Mouse (Mus musculus): ENCODE measurements around the gene Nt5c2. TPM values are rescaled to one million over a fixed set of nuclear protein-coding genes. Genes with fewer than 3 reads are reported as not detected.

Nt5c2 gene
- polyA plus RNA-seq, 1 experiment from 2014 or later = 68.4 TPM

DNA sequence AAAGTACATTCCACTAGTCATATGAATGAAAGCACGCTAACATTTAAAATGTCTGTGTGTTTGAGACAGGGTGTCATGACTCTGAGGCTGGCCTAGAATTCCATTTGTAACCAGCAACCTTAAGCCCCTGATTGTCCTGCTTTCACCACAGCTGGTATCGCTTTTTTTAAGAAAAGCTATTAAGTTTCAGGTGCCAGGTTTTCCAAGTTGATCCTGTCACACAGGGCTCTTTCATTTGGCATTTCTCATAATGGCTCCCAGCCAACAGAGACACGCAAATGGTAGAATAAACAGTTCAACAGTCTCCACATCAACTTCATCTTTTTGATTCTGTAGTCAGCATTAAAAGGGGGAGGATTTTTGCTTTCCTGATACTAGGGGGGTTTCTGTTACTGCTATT lies 56.4 kb downstream of the Nt5c2 start:
- no peak overlapping the region for H3K9ac ChIP-seq (ENCODE audit: low read depth, low read length)
- H3K9me3 ChIP-seq (replicated peaks; ENCODE audit: low read length) = no peaks in the 10 kb centered on the region
- no peak for TF ChIP-seq CTCF (IDR thresholded peaks at IDR 0.05; ENCODE audit: low read depth)
- no peak overlapping the region for H3K4me2 ChIP-seq (ENCODE audit: low read length)
- no peak overlapping the region for H3K4me3 ChIP-seq (replicated peaks; ENCODE audit: low read depth, low read length)
- peaks cover 7% of the 10 kb centered on the region for H3K4me1 ChIP-seq (replicated peaks; ENCODE audit: insufficient read depth, low read length)
- H3K27ac ChIP-seq = no peak overlapping the region
- WGBS = 55% methylated on average over 3 of the region's 3 CpGs
- H3K27me3 ChIP-seq (ENCODE audit: insufficient read depth, low read length) = no peaks in the 10 kb centered on the region
- no peaks in the 10 kb centered on the region for H3K36me3 ChIP-seq (ENCODE audit: insufficient read depth, low read length)
- no peak for ATAC-seq (replicated peaks; ENCODE audit: low FRiP score, low read depth)
- no peak for DNase-seq (ENCODE audit: low spot score)

DNA sequence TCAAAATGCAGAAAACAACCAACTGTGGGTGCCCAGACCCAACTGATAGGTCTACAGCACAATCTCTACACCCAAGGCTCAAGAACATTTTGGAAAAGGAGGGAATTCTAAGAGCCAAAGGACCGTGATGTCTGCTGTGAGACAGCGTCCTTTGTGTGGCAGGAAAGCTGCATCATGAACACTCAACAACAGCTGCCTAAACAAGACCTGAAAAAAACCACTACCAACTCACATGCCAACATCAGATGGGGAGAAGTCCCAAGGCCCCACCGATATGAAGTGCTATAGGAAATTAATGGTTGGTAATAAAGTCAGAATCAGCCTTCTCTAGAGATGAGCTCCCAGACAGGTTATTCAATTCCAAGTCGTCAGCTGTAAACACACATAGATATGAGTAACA lies 57.0 kb downstream of the Nt5c2 start:
- no peak for ATAC-seq (replicated peaks; ENCODE audit: low FRiP score, low read depth)

DNA sequence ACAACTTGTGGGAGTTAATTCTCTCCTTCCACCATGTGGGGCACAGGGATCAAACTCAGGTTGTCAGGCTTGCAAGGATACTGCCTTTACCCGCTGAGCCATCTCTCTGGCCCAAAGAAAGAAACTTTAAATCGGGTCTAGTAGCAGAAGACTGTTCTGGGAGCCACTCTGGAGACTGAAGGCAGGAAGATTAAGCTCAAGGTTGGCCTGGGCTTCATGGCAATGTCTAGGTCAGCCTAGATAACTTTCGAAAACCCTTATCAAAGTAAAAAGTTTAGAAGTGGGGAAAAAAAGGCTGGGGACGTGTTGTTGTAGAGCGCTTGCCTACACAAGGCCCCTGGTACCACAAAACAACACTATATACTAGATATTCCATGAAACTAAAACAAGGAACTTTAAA lies 58.0 kb downstream of the Nt5c2 start:
- Histone ChIP-seq H3K4me1 (replicated peaks; ENCODE audit: insufficient read depth, low read length) (peaks cover 3% of the 10 kb centered on the region; the same call in 1 of the 2 replicates), H3K36me3 (ENCODE audit: insufficient read depth, low read length) (no peaks in the 10 kb centered on the region), H3K4me3 (replicated peaks; ENCODE audit: low read depth, low read length) (no peak overlapping the region), H3K27ac (no peak overlapping the region), H3K9ac (ENCODE audit: low read depth, low read length) (no peak overlapping the region), H3K4me2 (ENCODE audit: low read length) (no peak overlapping the region), H3K9me3 (replicated peaks; ENCODE audit: low read length) (no peaks in the 10 kb centered on the region), H3K27me3 (ENCODE audit: insufficient read depth, low read length) (no peaks in the 10 kb centered on the region)
- 94% methylated on average over 5 of the region's 5 CpGs for WGBS
- DNase-seq (ENCODE audit: low spot score) (no peak), ATAC-seq (replicated peaks; ENCODE audit: low FRiP score, low read depth) (no peak)
- no peak for TF ChIP-seq CTCF (IDR thresholded peaks at IDR 0.05; ENCODE audit: low read depth)

More for the DNA sequence above, 57.0 kb downstream of the Nt5c2 start:
- H3K27ac ChIP-seq = no peak overlapping the region
- DNase-seq (ENCODE audit: low spot score) = no peak
- no peak overlapping the region for H3K4me3 ChIP-seq (replicated peaks; ENCODE audit: low read depth, low read length)
- no peaks in the 10 kb centered on the region for H3K36me3 ChIP-seq (ENCODE audit: insufficient read depth, low read length)
- no peaks in the 10 kb centered on the region for H3K9me3 ChIP-seq (replicated peaks; ENCODE audit: low read length)
- WGBS = 82% methylated on average over 4 of the region's 4 CpGs
- TF ChIP-seq CTCF (IDR thresholded peaks at IDR 0.05; ENCODE audit: low read depth) = no peak
- H3K4me1 ChIP-seq (replicated peaks; ENCODE audit: insufficient read depth, low read length) = peaks cover 7% of the 10 kb centered on the region; the same call in 1 of the 2 replicates
- H3K27me3 ChIP-seq (ENCODE audit: insufficient read depth, low read length) = no peaks in the 10 kb centered on the region
- no peak overlapping the region for H3K9ac ChIP-seq (ENCODE audit: low read depth, low read length)
- H3K4me2 ChIP-seq (ENCODE audit: low read length) = no peak overlapping the region

DNA sequence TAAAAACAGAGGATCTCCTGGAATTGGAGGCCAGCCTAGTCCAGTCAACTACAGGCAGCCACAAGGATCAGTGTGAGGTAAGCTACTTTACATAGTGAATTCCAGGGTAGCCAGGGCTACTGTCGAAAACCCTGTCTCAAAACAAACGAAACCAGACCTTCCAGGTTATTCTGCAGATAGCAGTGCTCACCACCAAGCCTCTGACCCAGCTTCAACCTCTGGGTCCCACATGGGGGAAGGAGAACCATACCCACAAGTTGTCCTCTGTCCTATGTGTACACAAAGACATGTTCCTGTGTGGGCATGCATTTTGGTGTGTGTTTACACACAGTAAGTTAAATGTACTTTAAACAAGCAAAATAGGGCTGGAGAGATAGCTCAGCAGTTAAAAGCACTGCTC lies 58.5 kb downstream of the Nt5c2 start:
- Histone ChIP-seq H3K9ac (ENCODE audit: low read depth, low read length) (no peak overlapping the region), H3K9me3 (replicated peaks; ENCODE audit: low read length) (no peaks in the 10 kb centered on the region), H3K4me3 (replicated peaks; ENCODE audit: low read depth, low read length) (no peak overlapping the region), H3K27me3 (ENCODE audit: insufficient read depth, low read length) (no peaks in the 10 kb centered on the region), H3K4me1 (replicated peaks; ENCODE audit: insufficient read depth, low read length) (peaks cover 3% of the 10 kb centered on the region; the same call in 1 of the 2 replicates), H3K4me2 (ENCODE audit: low read length) (no peak overlapping the region), H3K36me3 (ENCODE audit: insufficient read depth, low read length) (no peaks in the 10 kb centered on the region), H3K27ac (no peak overlapping the region)
- ATAC-seq (replicated peaks; ENCODE audit: low FRiP score, low read depth) (no peak), DNase-seq (ENCODE audit: low spot score) (no peak)
- 55% methylated on average over 2 of the region's 2 CpGs for WGBS
- no peak for TF ChIP-seq CTCF (IDR thresholded peaks at IDR 0.05; ENCODE audit: low read depth)

DNA sequence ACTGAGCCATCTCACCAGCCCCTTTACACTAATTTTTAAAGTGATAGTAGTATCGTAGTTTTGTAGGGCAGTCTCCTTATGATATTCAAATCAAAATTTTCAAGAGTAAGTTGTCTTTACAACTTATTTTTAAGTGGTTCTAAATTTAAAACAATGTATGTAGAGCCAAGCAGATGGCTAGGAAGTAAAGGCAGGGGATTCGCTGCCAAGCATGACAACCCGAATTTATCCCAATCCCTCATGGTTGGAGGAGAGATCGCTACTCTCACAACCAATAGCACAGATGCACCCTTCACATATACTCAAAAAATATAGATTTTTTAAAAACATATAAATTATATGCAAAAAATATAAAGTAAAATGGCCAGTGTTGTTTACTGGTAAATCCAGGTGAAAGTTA lies 59.3 kb downstream of the Nt5c2 start:
- no peaks in the 10 kb centered on the region for H3K27me3 ChIP-seq (ENCODE audit: insufficient read depth, low read length)
- H3K9me3 ChIP-seq (replicated peaks; ENCODE audit: low read length) = no peaks in the 10 kb centered on the region
- H3K36me3 ChIP-seq (ENCODE audit: insufficient read depth, low read length) = 0 out of 2 replicates have a peak, but pooled peaks cover 4% of the 10 kb centered on the region
- peaks cover under 1% of the 10 kb centered on the region; the same call in 1 of the 2 replicates for H3K4me1 ChIP-seq (replicated peaks; ENCODE audit: insufficient read depth, low read length)
- WGBS = 91% methylated on average over 4 of the region's 4 CpGs
- no peak overlapping the region for H3K4me2 ChIP-seq (ENCODE audit: low read length)
- DNase-seq (ENCODE audit: low spot score) (no peak), ATAC-seq (replicated peaks; ENCODE audit: low FRiP score, low read depth) (no peak)
- no peak overlapping the region for H3K4me3 ChIP-seq (replicated peaks; ENCODE audit: low read depth, low read length)
- no peak overlapping the region for H3K27ac ChIP-seq
- no peak overlapping the region for H3K9ac ChIP-seq (ENCODE audit: low read depth, low read length)
- TF ChIP-seq CTCF (IDR thresholded peaks at IDR 0.05; ENCODE audit: low read depth) = no peak

DNA sequence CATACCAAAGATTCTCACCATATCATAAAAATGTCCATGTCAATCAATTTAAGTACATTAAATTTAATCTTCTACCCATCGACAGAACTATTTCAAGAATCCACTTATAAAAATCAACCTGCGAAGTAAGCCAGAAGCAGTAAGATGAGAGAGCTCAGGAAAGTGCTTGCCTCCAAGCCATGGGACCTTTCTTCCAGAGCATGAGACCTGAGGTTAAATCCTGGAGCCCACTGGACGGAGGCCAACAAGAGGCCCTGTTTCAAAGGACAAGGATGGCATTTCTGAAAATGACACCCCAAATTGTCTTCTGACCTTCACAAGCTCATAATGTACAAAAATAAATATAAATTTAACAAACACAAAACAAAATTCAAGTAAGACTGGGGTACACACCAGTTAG lies 61.4 kb downstream of the Nt5c2 start:
- no peaks in the 10 kb centered on the region for H3K4me1 ChIP-seq (replicated peaks; ENCODE audit: insufficient read depth, low read length)
- ATAC-seq (replicated peaks; ENCODE audit: low FRiP score, low read depth) (no peak), DNase-seq (ENCODE audit: low spot score) (no peak)
- no peaks in the 10 kb centered on the region for H3K27me3 ChIP-seq (ENCODE audit: insufficient read depth, low read length)
- no peak for TF ChIP-seq CTCF (IDR thresholded peaks at IDR 0.05; ENCODE audit: low read depth)
- no peak overlapping the region for H3K9ac ChIP-seq (ENCODE audit: low read depth, low read length)
- no peaks in the 10 kb centered on the region for H3K9me3 ChIP-seq (replicated peaks; ENCODE audit: low read length)
- H3K4me2 ChIP-seq (ENCODE audit: low read length) = no peak overlapping the region
- peaks cover 10% of the 10 kb centered on the region; the same call in 1 of the 2 replicates for H3K36me3 ChIP-seq (ENCODE audit: insufficient read depth, low read length)
- WGBS = 63% methylated on average over 3 of the region's 3 CpGs
- H3K27ac ChIP-seq = no peak overlapping the region
- no peak overlapping the region for H3K4me3 ChIP-seq (replicated peaks; ENCODE audit: low read depth, low read length)

DNA sequence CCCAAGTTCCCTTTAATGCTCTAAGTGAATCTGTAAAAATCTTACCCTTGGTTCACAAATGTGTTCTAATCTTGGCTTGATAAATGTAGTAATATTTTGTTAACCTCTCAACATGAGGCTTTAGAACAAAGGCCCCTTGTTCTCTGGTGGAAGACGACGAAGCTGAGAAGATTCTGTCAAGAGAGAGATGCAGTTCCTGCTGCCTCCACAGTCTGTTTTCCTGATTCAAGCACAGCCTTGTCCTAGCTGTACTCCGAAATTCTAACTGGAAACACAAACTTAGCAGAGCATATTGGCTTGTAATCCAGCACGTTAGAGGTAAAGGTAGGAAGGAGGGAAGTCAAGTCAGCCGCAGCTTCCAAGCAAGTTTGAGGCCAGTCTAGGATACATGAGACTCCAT lies 62.0 kb downstream of the Nt5c2 start:
- Histone ChIP-seq H3K9me3 (replicated peaks; ENCODE audit: low read length) (no peaks in the 10 kb centered on the region), H3K4me3 (replicated peaks; ENCODE audit: low read depth, low read length) (no peak overlapping the region), H3K4me1 (replicated peaks; ENCODE audit: insufficient read depth, low read length) (no peaks in the 10 kb centered on the region), H3K9ac (ENCODE audit: low read depth, low read length) (no peak overlapping the region), H3K4me2 (ENCODE audit: low read length) (no peak overlapping the region), H3K27me3 (ENCODE audit: insufficient read depth, low read length) (no peaks in the 10 kb centered on the region), H3K36me3 (ENCODE audit: insufficient read depth, low read length) (peaks cover 10% of the 10 kb centered on the region; the same call in 1 of the 2 replicates), H3K27ac (no peak overlapping the region)
- 69% methylated on average over 5 of the region's 5 CpGs for WGBS
- ATAC-seq (replicated peaks; ENCODE audit: low FRiP score, low read depth) (no peak), DNase-seq (ENCODE audit: low spot score) (no peak)
- no peak for TF ChIP-seq CTCF (IDR thresholded peaks at IDR 0.05; ENCODE audit: low read depth)

All from kidney, postnatal 0 days (tissue).